Mouse (Mus musculus) activated CD4-positive, CD25-positive, alpha-beta regulatory T cell (primary cell): Measurements from ENCODE around the gene Tcf20. TPM values are rescaled to one million over a fixed set of nuclear protein-coding genes. Genes with fewer than 3 reads are reported as not detected.

Experiments
- polyA plus RNA-seq, 2 experiments: library from polyadenylated mRNA; unstranded; fragments of 100-300 nt; shearing (Covaris generic); gene quantifications; one replicate each; pipeline ENCODE4 v1.2.1; 2017

Tcf20 gene
- polyA plus RNA-seq, result 1 to 10 TPM; 6.0 to 7.4 TPM

DNA sequence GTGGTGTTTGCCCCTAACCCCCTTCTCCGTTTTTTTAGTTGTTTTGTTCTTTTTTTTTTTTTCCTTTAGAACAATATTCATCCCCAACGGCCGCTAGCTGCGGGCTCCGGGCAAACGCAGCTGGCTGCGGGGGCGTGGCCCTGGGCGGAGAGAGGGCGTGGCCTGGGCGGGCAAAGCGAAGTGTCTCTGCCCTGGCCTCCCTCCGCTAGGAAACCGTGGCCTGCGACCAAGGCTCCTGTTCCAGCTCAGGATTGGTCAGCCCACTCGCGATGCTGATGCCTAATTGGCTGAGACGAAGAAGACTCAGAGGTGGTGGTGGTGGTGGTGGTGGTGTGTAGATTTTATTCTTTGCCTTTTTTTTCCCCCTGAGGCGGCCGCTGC, at the start of gene Tcf20:
Tcf20 (minus strand) TSS at position 141 of the 381 bp plus-strand sequence.

GRCm38 (mm10) chr15:83032981-83033541, 45.4 kb upstream of the Tcf20 start, which contains the start of gene Nfam1:
Gene Nfam1, minus strand, starts transcription at chr15:83033306.

GRCm38 (mm10) chr15:82794277-82794676, 193.4 kb downstream of the Tcf20 start, which contains the start of gene Cyp2d26:
Gene Cyp2d26, minus strand, starts transcription at chr15:82794294.

DNA sequence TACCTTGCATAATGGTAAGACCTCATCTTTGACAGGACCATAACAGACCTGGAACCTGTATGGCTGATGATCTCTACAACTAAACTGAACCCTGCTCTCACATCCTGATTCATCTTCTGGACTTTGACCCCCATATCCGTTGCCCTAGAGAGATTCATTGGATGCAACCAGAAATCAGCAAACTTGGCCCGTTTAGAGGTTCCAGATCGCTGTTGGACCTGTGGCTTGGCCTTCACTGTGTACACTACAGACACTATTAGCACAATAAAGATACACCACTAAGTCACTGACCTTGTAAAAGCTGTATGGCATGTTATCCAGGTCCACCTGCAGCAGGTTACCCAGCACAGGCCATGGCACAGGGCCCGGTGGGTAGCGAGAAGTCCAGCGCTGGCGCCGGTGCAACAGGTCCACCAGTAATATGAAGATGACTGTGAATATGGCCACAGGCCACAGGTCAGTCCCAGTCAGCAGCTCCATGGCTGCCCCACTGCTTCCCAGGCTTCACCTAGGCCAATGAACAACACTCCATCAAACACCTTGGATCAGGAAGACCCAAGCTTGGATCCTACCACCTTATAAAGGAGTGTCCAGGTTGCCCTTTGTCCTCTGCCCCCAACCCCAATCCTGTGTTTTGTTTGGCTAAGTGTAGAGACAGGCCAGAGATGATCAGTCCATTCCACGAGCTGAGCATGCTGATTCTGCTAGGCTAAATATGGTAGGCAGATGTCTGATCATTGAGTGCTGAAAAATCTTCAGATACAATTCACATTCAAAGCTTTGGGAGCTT, 223.8 kb downstream of the Tcf20 start, which contains the start of gene Cyp2d40:
Cyp2d40 (minus strand) TSS at position 553 of the 790 bp plus-strand sequence.

Other genes with a start within 250 kb of the Tcf20 start
- not detected for gene Cyp2d40, start 223.7 kb downstream of the Tcf20 start, polyA plus RNA-seq
- gene Cyp2d26, start 193.6 kb downstream of the Tcf20 start, polyA plus RNA-seq, result not detected
- gene Nfam1, start 45.4 kb upstream of the Tcf20 start, polyA plus RNA-seq, result 1 to 10 TPM in 1 of 2 experiments, under 1 TPM in 1; 0.61 to 1.5 TPM
- gene Serhl, start 101.6 kb upstream of the Tcf20 start, polyA plus RNA-seq, result 10 to 100 TPM; 63.5 to 93.1 TPM
- gene Rrp7a, start 134.9 kb upstream of the Tcf20 start, polyA plus RNA-seq, result 10 to 100 TPM; 55.9 to 80.9 TPM
- gene Poldip3, start 161.5 kb upstream of the Tcf20 start, polyA plus RNA-seq, result 100 to 1,000 TPM; 121 to 128 TPM
- 100 to 1,000 TPM in 1 of 2 experiments, 10 to 100 TPM in 1; 76.4 to 101 TPM for gene Cyb5r3, start 184.7 kb upstream of the Tcf20 start, polyA plus RNA-seq